Mouse (Mus musculus) heart, embryonic 11.5 days (tissue): ENCODE measurements around the gene Pars2. TPM values are rescaled to one million over a fixed set of nuclear protein-coding genes. Genes with fewer than 3 reads are reported as not detected.

Source experiments
- ATAC-seq: fragments of 200-750 bp; cut with Nextera tagmentation; replicated peaks from 2 replicates; pipeline ENCODE4 v1.8.0; 2017; ENCODE audit warnings: moderate library complexity; ENCODE audit not compliant: insufficient number of reproducible peaks, low FRiP score, low TSS enrichment
- H3K27ac ChIP-seq: fragments of 300-500 bp; sonication (generic); 2 replicates; pipeline ENCODE4 v1.5.1; 2014; ENCODE audit warnings: mild to moderate bottlenecking, low read depth, low read length
- H3K27me3 ChIP-seq: fragments of 300-500 bp; sonication (generic); 2 replicates; pipeline ENCODE4 v1.6.1; 2014; ENCODE audit warnings: mild to moderate bottlenecking, low read length, mixed read lengths; ENCODE audit not compliant: control insufficient read depth, insufficient read depth
- H3K36me3 ChIP-seq: fragments of 300-500 bp; sonication (generic); 2 replicates; pipeline ENCODE4 v1.6.1; 2014; ENCODE audit warnings: mild to moderate bottlenecking, low read length, moderate library complexity, mixed read lengths; ENCODE audit not compliant: control insufficient read depth, insufficient read depth
- H3K4me1 ChIP-seq: fragments of 300-500 bp; sonication (generic); 2 replicates; pipeline ENCODE4 v1.6.1; 2014; ENCODE audit warnings: low read length; ENCODE audit not compliant: control insufficient read depth, insufficient read depth
- H3K4me2 ChIP-seq: fragments of 300-500 bp; sonication (generic); 2 replicates; pipeline ENCODE4 v1.6.1; 2014; ENCODE audit warnings: mild to moderate bottlenecking, moderate library complexity
- H3K4me3 ChIP-seq: fragments of 300-500 bp; sonication (generic); 2 replicates; pipeline ENCODE4 v1.5.1; 2014; ENCODE audit warnings: low read depth, low read length
- H3K9ac ChIP-seq: fragments of 300-500 bp; sonication (generic); 2 replicates; pipeline ENCODE4 v1.6.1; 2014; ENCODE audit warnings: mild to moderate bottlenecking, low read depth, low read length, moderate library complexity
- H3K9me3 ChIP-seq: fragments of 300-500 bp; sonication (generic); replicated peaks from 2 replicates; pipeline ENCODE4 v1.6.1; 2016; ENCODE audit warnings: low read length; ENCODE audit not compliant: control insufficient read depth
- WGBS: fragments of 180-500 bp; shearing (Covaris S2); extraction: QIAGEN DNeasy Blood & Tissue Kit; methylation state at CpG from one replicate; pipeline ENCODE4 v1.1.7; 2014; ENCODE audit not compliant: insufficient replicate concordance; 5-methylcytosine and 5-hydroxymethylcytosine counted together
- polyA plus RNA-seq: library from polyadenylated mRNA; unstranded; fragments of >200 nt; fragmentation: Nextera tagmentation; extraction: Ambion mirVana; gene quantifications from 2 replicates; pipeline ENCODE4 v1.2.1, GENCODE M21; 2014

Pars2 gene
- polyA plus RNA-seq, 1 experiment from 2014 or later = 11.3 TPM

DNA sequence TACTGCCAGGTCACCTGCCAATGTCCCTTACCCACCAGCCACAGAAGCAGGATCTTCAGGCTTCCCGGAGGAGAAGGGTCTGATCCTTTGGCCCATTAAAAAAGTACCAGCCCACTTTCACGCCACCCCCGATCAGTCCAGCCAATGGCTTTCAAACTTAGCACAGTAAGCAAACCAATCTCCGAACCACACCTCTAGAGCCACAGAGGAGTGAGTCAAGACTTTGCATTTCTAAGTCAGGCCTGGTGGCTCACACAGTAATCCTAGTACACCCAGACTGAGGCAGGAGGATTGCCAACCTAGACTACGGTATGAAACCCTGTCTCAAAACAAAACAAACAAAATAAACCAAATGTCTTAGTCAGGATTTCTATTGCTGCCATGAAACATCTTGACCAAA is 21.5 kb upstream of the Pars2 start:
- H3K27ac ChIP-seq = no peak overlapping the region
- H3K27me3 ChIP-seq = peaks cover 30% of the 10 kb centered on the region
- H3K4me3 ChIP-seq = no peak overlapping the region
- H3K36me3 ChIP-seq = no peaks in the 10 kb centered on the region
- WGBS = 58% methylated on average over 5 of the region's 5 CpGs
- ATAC-seq = no peak
- H3K4me1 ChIP-seq = peaks cover 3% of the 10 kb centered on the region; the same call in 1 of the 2 replicates
- no peak overlapping the region for H3K9ac ChIP-seq
- no peak overlapping the region for H3K4me2 ChIP-seq
- H3K9me3 ChIP-seq = no peaks in the 10 kb centered on the region

DNA sequence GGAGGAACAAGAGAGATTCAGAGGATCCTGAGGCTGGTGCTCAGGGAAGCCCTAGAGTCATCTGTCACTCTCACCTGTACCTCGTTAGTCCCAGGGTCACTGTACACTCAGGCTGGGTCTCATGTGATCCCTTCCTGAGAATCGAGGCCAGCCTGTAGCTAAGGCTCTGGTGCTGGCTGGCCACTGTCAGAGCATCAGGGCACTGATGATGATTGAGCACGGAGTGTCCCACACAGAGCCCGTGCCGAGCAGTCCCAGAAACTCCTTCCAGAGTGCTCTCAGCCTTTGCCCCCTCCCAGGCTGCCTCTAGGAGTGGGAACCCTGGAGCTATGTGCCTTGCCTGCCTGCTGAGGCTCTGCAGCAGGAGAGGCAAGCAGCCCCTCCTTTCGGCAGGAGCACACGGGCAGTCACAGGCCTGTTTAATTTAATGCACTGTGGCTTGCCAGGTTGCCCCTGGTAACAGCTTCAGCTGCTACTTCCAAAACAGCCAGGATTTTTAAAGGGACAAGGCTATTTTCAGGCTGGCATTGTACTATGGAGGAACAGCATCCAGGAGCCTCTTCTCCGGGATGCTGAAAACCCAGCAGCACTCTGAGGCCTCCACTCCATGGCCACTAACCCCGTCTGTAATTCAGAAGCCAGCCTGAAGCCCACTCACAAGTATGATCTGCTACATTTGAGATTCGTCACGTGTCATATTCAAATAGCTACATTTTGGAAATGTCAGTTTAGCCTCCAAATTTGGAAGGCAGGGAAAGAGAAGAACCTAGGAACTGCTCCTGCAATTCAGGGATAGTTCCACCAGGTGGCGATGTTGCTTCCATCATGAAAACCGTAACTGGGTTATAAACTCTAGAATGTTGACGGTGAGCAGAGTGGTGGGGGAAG is 20.3 kb upstream of the Pars2 start:
- no peak for ATAC-seq
- peaks cover 3% of the 10 kb centered on the region; the same call in 1 of the 2 replicates for H3K4me1 ChIP-seq
- H3K36me3 ChIP-seq = no peaks in the 10 kb centered on the region
- no peak overlapping the region for H3K27ac ChIP-seq
- no peak overlapping the region for H3K4me3 ChIP-seq
- H3K27me3 ChIP-seq = peaks cover 23% of the 10 kb centered on the region
- no peak overlapping the region for H3K9ac ChIP-seq
- no peaks in the 10 kb centered on the region for H3K9me3 ChIP-seq
- WGBS = 29% methylated on average over 14 of the region's 14 CpGs
- H3K4me2 ChIP-seq = no peak overlapping the region

DNA sequence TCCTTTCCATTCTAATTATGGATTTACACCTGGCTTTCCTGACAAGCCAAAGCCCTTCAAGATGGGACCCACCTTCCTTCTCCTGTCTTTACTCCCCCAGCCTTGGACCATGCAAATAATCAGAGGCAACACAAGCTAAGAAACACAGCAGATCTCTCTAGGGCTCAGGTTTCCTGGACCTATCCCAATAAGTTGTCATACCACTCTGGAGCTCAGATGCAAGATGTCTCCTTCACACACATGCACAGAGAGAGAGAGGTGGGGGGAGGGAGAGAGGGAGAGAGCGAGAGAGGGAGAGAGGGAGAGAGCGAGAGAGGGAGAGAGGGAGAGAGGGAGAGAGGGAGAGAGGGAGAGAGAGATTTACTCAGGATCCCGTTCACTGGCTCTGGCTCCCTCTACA is 18.6 kb upstream of the Pars2 start:
- peaks cover 20% of the 10 kb centered on the region for H3K27me3 ChIP-seq
- WGBS = 40% methylated on average over 1 of the region's 3 CpGs
- no peak overlapping the region for H3K9ac ChIP-seq
- peaks cover 3% of the 10 kb centered on the region; the same call in 1 of the 2 replicates for H3K4me1 ChIP-seq
- H3K27ac ChIP-seq = no peak overlapping the region
- H3K36me3 ChIP-seq = no peaks in the 10 kb centered on the region
- no peak overlapping the region for H3K4me2 ChIP-seq
- no peak overlapping the region for H3K4me3 ChIP-seq
- no peak for ATAC-seq
- no peaks in the 10 kb centered on the region for H3K9me3 ChIP-seq

DNA sequence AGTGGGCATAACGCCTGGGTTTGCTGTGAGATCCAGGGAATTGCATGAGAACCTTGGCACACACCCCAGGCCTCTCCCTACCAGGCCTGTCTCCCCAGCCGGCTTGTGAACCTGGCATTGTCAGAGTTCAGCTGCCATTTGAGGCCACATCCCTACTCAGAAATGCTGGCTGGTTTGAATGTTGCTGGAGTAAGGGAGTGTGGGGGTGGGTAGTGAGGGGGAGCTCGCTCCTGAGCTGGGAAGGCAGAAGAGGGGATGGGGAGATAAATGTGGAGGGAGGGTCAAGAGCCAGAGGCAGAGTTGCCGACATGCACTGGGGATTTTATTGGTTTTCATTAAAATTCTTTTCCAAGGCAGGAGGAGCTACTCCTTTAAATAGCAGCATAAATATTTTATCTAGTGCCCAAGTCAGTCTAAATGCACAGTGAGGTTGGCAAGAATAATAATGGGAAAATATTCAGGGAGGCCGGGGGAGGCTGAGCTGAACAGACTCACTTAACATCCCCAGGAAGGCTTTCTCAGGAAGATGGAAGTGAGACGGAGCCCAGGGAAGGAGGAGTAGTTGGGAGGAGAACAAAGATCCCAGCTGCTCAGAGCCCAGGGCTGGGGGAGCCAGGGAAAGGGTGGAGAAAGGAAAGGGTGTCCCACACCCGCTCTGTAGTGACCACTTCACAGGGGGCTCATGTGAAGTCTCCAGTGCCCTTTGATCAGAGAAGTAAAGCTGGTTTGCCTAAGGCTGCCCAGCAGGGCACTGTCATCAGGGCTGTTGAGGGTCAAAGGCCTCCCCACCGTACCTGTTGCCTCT is 17.4 kb upstream of the Pars2 start:
- Histone ChIP-seq H3K4me2 (no peak overlapping the region), H3K9ac (no peak overlapping the region), H3K9me3 (no peaks in the 10 kb centered on the region), H3K36me3 (no peaks in the 10 kb centered on the region), H3K4me3 (no peak overlapping the region), H3K27me3 (peaks cover 17% of the 10 kb centered on the region), H3K27ac (peak overlapping the region; percentile 35; the same call in 1 of the 2 replicates), H3K4me1 (peaks cover 3% of the 10 kb centered on the region; the same call in 1 of the 2 replicates)
- 32% methylated on average over 8 of the region's 8 CpGs for WGBS
- no peak for ATAC-seq

DNA sequence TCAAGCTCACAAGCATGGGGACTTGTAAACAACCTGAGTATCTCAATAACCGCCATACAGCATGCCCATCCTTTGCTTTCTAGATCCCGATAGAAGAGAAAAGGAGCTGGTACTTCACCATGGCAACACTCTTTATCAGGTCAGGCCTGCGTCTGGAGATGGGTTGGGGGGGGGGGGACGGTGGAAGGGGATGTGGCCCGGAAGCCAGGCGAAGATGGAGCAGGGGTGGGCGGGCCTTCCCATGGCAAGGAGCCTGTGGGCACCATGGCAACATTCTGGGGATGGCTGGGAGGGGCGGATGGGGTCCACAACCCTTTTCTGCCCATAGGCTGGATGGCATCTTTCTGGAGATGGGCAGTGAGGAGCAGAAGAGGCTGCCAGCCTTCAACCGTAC is 16.8 kb upstream of the Pars2 start:
- no peak for ATAC-seq
- no peak overlapping the region for H3K9ac ChIP-seq
- WGBS = 28% methylated on average over 8 of the region's 9 CpGs
- H3K27me3 ChIP-seq = peaks cover 20% of the 10 kb centered on the region
- H3K27ac ChIP-seq = peak overlapping the region; percentile 35; the same call in 1 of the 2 replicates
- no peaks in the 10 kb centered on the region for H3K36me3 ChIP-seq
- H3K4me1 ChIP-seq = peaks cover 3% of the 10 kb centered on the region; the same call in 1 of the 2 replicates
- no peaks in the 10 kb centered on the region for H3K9me3 ChIP-seq
- no peak overlapping the region for H3K4me2 ChIP-seq
- H3K4me3 ChIP-seq = no peak overlapping the region

DNA sequence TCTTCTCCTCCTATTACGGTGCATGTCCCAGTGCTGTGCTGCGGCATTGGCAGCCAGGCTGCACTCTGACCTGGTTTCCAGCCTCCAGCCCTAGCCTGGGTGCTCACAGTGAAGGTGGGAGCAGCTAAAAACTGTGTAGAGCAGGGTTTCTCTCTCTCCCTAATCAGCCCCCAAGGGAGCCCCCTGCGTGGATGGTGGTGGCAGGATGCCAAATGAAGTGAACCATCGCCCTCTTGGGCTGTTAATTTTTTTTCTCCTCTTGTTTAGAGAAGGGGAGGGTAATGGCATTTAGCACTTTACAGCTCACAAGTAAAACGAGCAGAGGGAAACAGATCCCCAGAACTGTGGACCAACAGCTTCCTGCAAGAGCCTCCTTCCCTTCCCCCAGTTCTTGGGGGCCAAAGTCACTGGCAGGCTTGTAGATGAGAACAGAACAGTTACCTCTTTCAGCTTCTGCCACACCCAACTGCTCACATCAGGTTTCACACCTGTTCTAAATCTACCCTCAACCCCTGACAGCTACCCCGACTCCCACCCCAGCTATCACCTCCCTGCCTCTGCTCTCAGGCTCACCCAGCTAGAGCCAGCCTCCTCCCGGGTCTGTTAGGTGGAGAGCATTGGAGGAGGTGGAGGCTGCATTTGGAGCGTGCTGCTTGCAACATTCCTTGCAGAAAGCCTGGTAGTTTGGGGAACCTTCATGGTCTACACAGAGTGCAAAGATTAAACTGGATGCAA is 7.2 kb upstream of the Pars2 start:
- Histone ChIP-seq H3K27ac (no peak overlapping the region), H3K9me3 (no peaks in the 10 kb centered on the region), H3K9ac (peak overlapping the region; percentile 49), H3K4me3 (no peak overlapping the region), H3K36me3 (no peaks in the 10 kb centered on the region), H3K4me1 (0 out of 2 replicates have a peak, but pooled peaks cover 6% of the 10 kb centered on the region), H3K4me2 (no peak overlapping the region), H3K27me3 (peaks cover 6% of the 10 kb centered on the region)
- ATAC-seq = no peak
- 12% methylated on average over 8 of the region's 8 CpGs for WGBS

DNA sequence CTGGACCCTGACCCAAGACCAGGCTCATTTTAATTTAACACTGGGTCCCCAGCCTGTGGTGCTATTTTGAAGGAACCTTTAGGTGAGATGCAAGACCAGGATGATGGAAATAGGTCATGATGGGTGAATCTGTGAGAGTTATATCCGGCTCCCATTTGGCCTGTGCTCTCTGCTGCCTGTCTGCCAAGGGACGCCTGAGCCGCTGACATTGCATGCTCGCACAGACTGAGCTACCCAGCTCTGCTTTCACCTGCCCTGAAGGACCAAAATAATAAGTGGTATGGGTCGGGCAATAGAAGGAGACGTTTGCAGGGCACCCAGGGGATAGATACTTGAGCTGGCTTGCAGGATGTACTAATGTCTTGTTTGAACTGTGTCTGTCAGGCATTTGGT is 6.7 kb upstream of the Pars2 start:
- peaks cover 2% of the 10 kb centered on the region for H3K27me3 ChIP-seq
- H3K36me3 ChIP-seq = no peaks in the 10 kb centered on the region
- H3K9ac ChIP-seq = no peak overlapping the region
- 63% methylated on average over 6 of the region's 6 CpGs for WGBS
- no peaks in the 10 kb centered on the region for H3K9me3 ChIP-seq
- ATAC-seq = no peak
- no peak overlapping the region for H3K4me2 ChIP-seq
- 0 out of 2 replicates have a peak, but pooled peaks cover 6% of the 10 kb centered on the region for H3K4me1 ChIP-seq
- no peak overlapping the region for H3K4me3 ChIP-seq
- H3K27ac ChIP-seq = no peak overlapping the region

DNA sequence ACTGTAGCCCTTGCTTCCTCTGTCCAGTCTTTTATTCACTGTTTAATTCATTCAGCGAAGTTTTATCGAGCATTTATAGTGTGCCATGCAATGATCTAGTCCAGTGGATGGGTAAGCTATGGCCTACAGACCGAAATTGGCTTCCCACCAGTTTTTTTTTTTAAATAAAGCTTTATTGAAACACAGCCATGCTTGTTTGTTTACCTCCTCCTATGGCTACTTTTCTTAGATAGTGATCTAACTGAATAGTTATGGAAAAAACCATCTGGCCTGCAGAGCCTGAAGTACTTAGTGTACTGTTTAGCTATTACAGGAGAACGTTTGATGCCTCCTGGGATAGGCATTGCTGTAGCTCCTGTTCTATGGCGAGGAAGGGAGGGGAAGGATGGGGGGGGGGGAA is 5.1 kb upstream of the Pars2 start:
- Histone ChIP-seq H3K4me1 (0 out of 2 replicates have a peak, but pooled peaks cover 6% of the 10 kb centered on the region), H3K9ac (no peak overlapping the region), H3K27me3 (peaks cover 4% of the 10 kb centered on the region), H3K4me2 (no peak overlapping the region), H3K9me3 (no peaks in the 10 kb centered on the region), H3K36me3 (no peaks in the 10 kb centered on the region), H3K27ac (no peak overlapping the region), H3K4me3 (no peak overlapping the region)
- 68% methylated on average over 5 of the region's 5 CpGs for WGBS
- no peak for ATAC-seq
